Mouse (Mus musculus): ENCODE data around the gene Cenpo.

DNA sequence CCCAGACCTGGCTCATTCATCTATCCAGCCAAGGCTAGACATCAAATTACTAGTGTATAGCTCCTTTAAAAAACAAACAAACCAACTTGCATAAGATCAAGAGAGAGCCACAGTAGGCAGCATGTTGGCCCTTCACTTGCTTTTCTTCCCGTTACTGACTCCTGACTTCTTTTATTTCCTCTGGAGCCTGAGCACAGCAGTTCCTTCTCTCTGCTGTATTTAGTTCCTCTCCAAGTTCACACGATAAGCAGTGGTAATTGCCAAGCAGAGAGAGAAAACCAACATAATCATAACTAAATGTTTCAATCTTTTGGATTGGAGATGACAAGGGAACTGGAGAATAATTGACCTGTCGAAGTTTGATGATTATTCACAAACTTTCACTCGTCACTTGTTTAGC, 1.3 kb downstream of the Cenpo start:
- TF ChIP-seq CHD2 (IDR thresholded peaks at IDR 0.05; ENCODE audit: low read length), result no peak
- TF ChIP-seq CTCF (conservative IDR thresholded peaks at IDR 0.05 in 1 of 2, IDR thresholded peaks at IDR 0.05 in 1 of 2; ENCODE audit: low read depth in 2 of 2, low read length in 2 of 2), result no peak
- TF ChIP-seq POLR2A (IDR thresholded peaks at IDR 0.05; ENCODE audit: low read depth, low read length), result no peak

All from CH12.LX (cell line).